Mouse (Mus musculus): ENCODE measurements around the gene Arhgef39. TPM values are rescaled to one million over a fixed set of nuclear protein-coding genes. Genes with fewer than 3 reads are reported as not detected.
A peak's percentile ranks its signal among the peaks of the same experiment; 100 is the strongest.

Arhgef39 gene
- polyA plus RNA-seq, 1 experiment from 2014 or later = 7.0 TPM

DNA sequence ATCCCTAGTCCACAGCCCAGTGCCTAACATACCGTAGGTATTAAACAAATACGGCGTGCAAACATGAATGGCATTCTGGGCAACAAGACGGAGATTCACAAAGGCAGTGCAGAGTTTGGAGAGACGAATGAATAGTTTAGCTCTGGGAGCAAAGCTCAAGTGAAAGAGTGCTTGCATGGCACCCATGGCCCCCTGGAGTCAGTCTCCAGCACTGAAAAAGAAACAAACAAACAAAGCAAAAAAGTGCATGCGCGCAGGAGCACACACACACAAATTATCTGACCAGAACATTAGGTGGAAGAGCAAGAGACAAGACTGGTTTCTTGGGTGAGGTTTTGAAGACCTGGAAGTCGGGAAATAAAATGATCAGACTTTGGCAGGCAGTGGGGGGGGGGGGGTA is 6.6 kb upstream of the Arhgef39 start:
- H3K4me2 ChIP-seq = no peak overlapping the region
- no peaks in the 10 kb centered on the region for H3K36me3 ChIP-seq (replicated peaks)
- H3K4me1 ChIP-seq = peaks cover 10% of the 10 kb centered on the region; the same call in 1 of the 2 replicates
- no peak overlapping the region for H3K4me3 ChIP-seq
- no peak overlapping the region for H3K9ac ChIP-seq
- peaks cover 13% of the 10 kb centered on the region for H3K27me3 ChIP-seq (replicated peaks)
- WGBS = 62% methylated on average over 8 of the region's 8 CpGs
- H3K27ac ChIP-seq = no peak overlapping the region
- ATAC-seq (replicated peaks) = no peak
- no peaks in the 10 kb centered on the region for H3K9me3 ChIP-seq

DNA sequence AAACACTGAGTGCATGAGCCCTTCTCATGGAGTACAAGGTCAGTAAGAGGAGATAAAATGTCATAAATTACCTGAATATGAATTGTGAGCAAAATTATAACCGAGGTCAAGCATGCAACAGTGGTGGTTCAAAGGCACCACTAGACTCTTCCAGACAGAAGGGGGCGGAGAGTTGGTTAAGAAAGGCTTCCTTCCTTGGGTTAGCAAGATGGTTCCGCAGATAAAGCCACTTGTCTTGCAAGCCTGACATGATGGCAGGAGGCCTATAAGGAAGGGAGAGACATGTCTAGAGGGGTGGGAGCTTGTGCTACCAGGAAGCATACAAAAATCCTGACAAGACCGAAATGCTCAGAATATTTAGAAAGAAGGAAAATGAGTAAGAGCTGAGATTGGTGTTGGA is 4.8 kb upstream of the Arhgef39 start:
- H3K4me1 ChIP-seq = peaks cover 16% of the 10 kb centered on the region
- H3K9ac ChIP-seq = no peak overlapping the region
- H3K4me2 ChIP-seq = no peak overlapping the region
- H3K27me3 ChIP-seq (replicated peaks) = peaks cover 13% of the 10 kb centered on the region
- no peaks in the 10 kb centered on the region for H3K9me3 ChIP-seq
- 83% methylated on average over 4 of the region's 4 CpGs for WGBS
- H3K4me3 ChIP-seq = no peak overlapping the region
- H3K36me3 ChIP-seq (replicated peaks) = no peaks in the 10 kb centered on the region
- H3K27ac ChIP-seq = no peak overlapping the region
- ATAC-seq (replicated peaks) = no peak

DNA sequence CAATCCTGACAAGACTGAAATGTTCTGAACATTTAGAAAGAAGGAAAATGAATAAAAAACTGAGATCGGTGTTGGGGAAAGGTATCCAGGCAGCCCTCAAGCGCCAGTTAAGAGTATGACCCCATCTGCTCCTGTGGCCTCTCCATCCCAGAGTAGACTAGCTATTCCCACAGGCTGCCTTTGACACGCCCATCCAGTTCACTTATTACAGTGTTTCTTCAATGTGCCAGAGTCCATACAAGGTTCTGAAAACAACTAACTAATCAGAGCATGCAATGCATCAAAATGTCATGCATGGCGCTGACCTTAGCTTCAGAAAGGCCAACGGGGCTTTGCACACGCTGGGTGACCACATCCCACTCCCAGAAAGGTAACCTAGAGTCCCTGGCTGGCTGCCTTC is 4.0 kb upstream of the Arhgef39 start:
- Histone ChIP-seq H3K27ac (no peak overlapping the region), H3K4me1 (peaks cover 18% of the 10 kb centered on the region), H3K27me3 (replicated peaks) (peaks cover 9% of the 10 kb centered on the region), H3K4me2 (no peak overlapping the region), H3K36me3 (replicated peaks) (no peaks in the 10 kb centered on the region), H3K4me3 (no peak overlapping the region), H3K9ac (no peak overlapping the region), H3K9me3 (no peaks in the 10 kb centered on the region)
- ATAC-seq (replicated peaks) = no peak
- WGBS = 82% methylated on average over 6 of the region's 6 CpGs

DNA sequence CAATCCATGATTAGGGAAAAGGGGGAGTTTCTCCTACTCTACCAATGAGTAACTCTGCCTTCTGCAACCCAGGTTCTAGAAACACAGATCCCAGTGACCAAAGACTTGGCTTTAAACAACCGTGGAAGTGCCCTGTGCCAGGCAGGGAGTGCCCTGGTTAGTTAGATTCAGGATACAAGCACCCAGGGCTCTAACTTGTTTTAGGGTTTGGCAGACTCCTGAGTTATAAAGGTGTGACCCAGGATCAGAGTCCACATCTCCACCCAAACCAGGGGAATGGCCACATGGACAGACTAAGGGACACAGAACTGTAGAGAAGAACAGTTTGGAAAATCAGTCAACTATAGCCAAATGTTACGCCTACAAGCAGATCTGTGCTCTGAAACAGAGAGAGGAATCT is 3.5 kb upstream of the Arhgef39 start:
- H3K4me1 ChIP-seq = peaks cover 13% of the 10 kb centered on the region
- no peak overlapping the region for H3K4me2 ChIP-seq
- no peak for ATAC-seq (replicated peaks)
- H3K4me3 ChIP-seq = no peak overlapping the region
- no peaks in the 10 kb centered on the region for H3K9me3 ChIP-seq
- WGBS = 66% methylated on average over 2 of the region's 2 CpGs
- H3K27me3 ChIP-seq (replicated peaks) = peaks cover 9% of the 10 kb centered on the region
- H3K9ac ChIP-seq = no peak overlapping the region
- no peaks in the 10 kb centered on the region for H3K36me3 ChIP-seq (replicated peaks)
- no peak overlapping the region for H3K27ac ChIP-seq

DNA sequence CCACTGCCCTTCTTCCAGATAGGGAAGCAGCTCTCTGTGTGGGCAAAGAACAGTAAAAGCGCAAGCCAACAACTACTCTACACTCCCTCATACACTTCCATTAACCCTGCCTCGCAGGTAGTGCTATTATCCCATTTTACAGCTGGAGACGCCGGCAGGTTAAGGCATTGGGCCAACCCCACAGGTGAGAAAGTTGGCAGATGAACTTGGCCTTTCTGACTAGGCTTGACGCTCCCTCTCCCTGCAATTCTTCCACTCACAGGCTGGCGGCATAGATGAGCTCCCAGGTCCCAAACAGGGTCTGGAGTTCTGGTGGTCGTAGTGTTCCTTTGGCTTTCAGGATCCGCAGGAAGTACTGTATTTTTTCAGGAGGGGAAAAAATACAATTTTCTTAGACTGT is 512 bp downstream of the Arhgef39 start:
- peaks cover 30% of the 10 kb centered on the region for H3K4me1 ChIP-seq
- peak overlapping the region; percentile 84 for H3K4me2 ChIP-seq
- peak overlapping the region; percentile 53 for H3K4me3 ChIP-seq
- ATAC-seq (replicated peaks) = peak; percentile 32; the same call in 1 of the 2 replicates
- H3K27ac ChIP-seq = no peak overlapping the region
- 0 out of 2 replicates have a peak overlapping the region, but pooled peaks have one; percentile 50 for H3K9ac ChIP-seq
- no peaks in the 10 kb centered on the region for H3K27me3 ChIP-seq (replicated peaks)
- no peaks in the 10 kb centered on the region for H3K9me3 ChIP-seq
- no peaks in the 10 kb centered on the region for H3K36me3 ChIP-seq (replicated peaks)
- WGBS = 16% methylated on average over 8 of the region's 8 CpGs

DNA sequence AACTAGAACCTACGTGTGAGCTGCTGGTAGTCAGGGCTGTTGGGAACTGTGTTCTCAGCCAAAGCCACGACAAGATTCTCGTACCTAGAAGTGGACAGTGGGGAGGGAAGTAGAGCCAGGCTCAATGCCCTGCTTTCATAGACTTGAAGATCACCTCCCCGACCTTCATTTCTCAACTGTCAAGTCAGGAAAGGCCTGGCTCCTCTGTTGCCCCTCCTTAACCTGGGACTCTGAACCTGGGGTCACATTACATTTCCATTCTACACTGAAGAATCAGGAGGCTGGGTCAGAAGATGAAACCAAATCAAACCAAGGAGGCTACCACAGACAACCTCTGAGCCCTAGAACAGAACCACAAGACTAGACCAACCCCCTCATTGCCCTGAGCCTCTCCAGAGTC is 1.5 kb downstream of the Arhgef39 start:
- Histone ChIP-seq H3K27ac (no peak overlapping the region), H3K4me2 (no peak overlapping the region), H3K9me3 (no peaks in the 10 kb centered on the region), H3K4me1 (peaks cover 32% of the 10 kb centered on the region), H3K9ac (no peak overlapping the region), H3K36me3 (replicated peaks) (no peaks in the 10 kb centered on the region), H3K4me3 (no peak overlapping the region), H3K27me3 (replicated peaks) (no peaks in the 10 kb centered on the region)
- WGBS = 88% methylated on average over 4 of the region's 4 CpGs
- ATAC-seq (replicated peaks) = no peak

DNA sequence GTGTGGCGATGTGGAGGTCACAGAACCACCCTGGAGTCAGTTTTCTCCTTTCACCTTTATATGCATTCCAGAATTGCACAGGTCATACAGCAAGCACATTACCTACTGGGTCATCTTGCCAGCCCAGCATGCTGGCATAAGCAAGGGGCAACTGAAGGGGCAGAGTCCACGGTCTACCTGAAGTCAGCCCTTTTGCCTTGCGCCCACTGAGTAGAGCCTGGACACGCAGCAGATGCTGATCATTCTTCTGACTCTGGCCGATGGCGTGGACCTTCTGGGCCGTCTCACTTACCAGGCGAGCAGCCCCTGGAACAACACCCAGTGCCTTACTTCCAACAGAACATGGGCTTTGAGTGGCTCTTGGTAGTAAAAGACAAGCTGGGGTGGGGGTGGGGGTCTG is 2.1 kb downstream of the Arhgef39 start:
- Histone ChIP-seq H3K9ac (no peak overlapping the region), H3K9me3 (no peaks in the 10 kb centered on the region), H3K4me1 (peaks cover 32% of the 10 kb centered on the region), H3K36me3 (replicated peaks) (no peaks in the 10 kb centered on the region), H3K4me2 (no peak overlapping the region), H3K27ac (no peak overlapping the region), H3K4me3 (no peak overlapping the region), H3K27me3 (replicated peaks) (no peaks in the 10 kb centered on the region)
- WGBS = 96% methylated on average over 8 of the region's 8 CpGs
- ATAC-seq (replicated peaks) = no peak

DNA sequence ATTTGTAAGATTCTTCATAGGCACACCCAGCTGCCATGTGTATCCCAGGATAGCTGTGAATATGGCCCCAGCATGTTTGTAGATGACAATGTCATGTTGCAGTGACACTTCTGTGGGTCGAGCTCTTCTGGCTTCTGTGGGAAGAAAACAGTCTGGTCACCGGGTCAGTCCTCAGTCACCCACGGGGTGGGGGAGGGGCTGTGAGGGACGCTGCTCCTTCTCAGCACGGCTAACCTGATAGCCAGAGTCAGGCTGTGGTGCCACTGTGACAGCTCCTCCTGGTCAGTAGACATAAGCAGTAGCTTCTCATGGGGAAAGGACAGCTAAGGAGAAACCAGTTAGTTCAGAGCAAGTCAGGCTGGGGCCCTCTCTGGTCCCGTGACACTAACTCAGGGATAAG is 2.9 kb downstream of the Arhgef39 start:
- H3K27me3 ChIP-seq (replicated peaks) = no peaks in the 10 kb centered on the region
- H3K9me3 ChIP-seq = no peaks in the 10 kb centered on the region
- no peak overlapping the region for H3K27ac ChIP-seq
- no peak for ATAC-seq (replicated peaks)
- no peak overlapping the region for H3K9ac ChIP-seq
- H3K4me3 ChIP-seq = no peak overlapping the region
- no peaks in the 10 kb centered on the region for H3K36me3 ChIP-seq (replicated peaks)
- 46% methylated on average over 6 of the region's 6 CpGs for WGBS
- no peak overlapping the region for H3K4me2 ChIP-seq
- H3K4me1 ChIP-seq = peaks cover 34% of the 10 kb centered on the region

DNA sequence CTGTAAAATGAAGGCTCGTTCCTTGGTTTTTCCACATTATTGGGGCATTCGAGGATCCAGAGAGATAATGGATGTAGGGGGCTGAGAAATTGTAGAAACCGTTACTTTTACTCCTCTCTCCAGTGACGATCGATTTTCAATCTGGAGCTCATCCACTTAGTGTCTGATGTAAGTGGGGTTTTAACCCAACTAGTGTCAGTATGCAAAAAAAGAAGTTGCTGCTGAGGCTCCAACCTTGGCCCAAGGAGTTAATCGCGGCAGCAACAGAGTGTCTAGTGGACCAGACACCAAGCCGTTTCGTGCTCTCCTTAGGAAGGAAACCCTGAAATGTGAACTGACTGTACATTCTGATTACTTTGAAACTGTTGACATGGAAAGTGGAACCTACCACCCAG is 5.7 kb downstream of the Arhgef39 start:
- Histone ChIP-seq H3K4me3 (peak overlapping the region; percentile 84), H3K9me3 (no peaks in the 10 kb centered on the region), H3K4me2 (peak overlapping the region; percentile 59), H3K9ac (peak overlapping the region; percentile 84), H3K4me1 (peaks cover 24% of the 10 kb centered on the region), H3K36me3 (replicated peaks) (no peaks in the 10 kb centered on the region), H3K27ac (peak overlapping the region; percentile 94), H3K27me3 (replicated peaks) (no peaks in the 10 kb centered on the region)
- ATAC-seq (replicated peaks) = no peak
- 1% methylated on average over 9 of the region's 9 CpGs for WGBS

DNA sequence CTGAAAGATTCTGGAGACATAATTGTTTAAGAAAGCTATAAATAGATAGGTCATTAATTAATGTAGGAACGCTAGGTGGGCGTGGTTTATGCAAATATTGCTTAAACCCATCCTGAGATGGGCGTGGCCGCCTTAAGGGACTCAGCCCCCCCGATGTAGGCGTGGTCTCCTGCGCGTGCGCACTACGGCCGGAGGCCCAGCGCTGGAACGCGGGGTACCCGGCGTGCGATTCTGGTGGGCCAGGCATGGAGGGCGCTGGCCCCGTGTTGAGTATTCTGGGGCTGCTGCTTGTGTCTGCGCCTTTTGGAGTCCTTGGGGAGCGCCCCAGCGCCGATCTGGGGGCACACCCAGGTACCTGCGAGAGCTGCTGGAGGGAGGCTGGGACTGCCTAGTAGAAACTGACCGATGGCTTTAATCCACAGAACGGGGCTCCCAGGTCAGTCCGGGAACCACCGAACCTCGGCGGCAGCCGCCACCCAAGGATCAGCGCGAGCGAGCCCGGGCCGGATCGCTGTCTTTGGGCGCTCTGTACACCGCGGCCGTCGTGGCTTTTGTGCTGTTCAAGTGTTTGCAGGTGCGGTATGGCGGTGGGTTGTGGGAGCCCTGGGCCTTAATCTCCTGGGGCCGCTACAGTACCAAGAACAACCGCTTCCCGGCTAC is 6.2 kb downstream of the Arhgef39 start:
- peak; percentile 93 for ATAC-seq (replicated peaks)
- H3K4me2 ChIP-seq = peak overlapping the region; percentile 59
- no peaks in the 10 kb centered on the region for H3K9me3 ChIP-seq
- H3K36me3 ChIP-seq (replicated peaks) = no peaks in the 10 kb centered on the region
- under 1% methylated on average over 47 of the region's 47 CpGs for WGBS
- H3K4me3 ChIP-seq = peak overlapping the region; percentile 84
- H3K9ac ChIP-seq = peak overlapping the region; percentile 84
- H3K27ac ChIP-seq = peak overlapping the region; percentile 94
- peaks cover 21% of the 10 kb centered on the region for H3K4me1 ChIP-seq
- H3K27me3 ChIP-seq (replicated peaks) = no peaks in the 10 kb centered on the region

DNA sequence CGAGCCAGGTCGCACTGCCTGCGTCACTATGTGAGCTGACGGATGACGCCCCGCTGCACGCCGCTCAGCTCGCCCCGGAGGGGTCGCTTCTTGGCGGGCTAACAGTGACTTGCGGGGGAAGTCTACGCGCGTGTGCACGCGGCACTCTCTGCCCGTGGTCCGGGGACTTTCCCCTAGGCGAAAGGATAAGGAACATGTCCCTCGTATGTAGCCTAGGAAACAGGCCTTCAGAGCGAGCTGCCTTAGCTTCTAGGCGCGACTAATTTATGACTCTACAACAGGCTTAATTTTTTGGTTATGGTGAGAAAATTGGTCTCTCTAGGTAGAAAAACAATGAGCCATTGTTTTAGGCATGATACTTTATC is 6.7 kb downstream of the Arhgef39 start, which contains the start of gene Ccdc107:
Gene Ccdc107 (plus strand): TSS at position 80 of the 365 bp plus-strand sequence.
- WGBS = 0% methylated on average over 25 of the region's 25 CpGs
- no peaks in the 10 kb centered on the region for H3K27me3 ChIP-seq (replicated peaks)
- peak within 1 kb of the TSS; percentile 94 for H3K27ac ChIP-seq
- peaks cover 21% of the 10 kb centered on the region for H3K4me1 ChIP-seq
- H3K4me3 ChIP-seq = peak within 1 kb of the TSS; percentile 84
- peak; percentile 98 for ATAC-seq (replicated peaks)
- H3K4me2 ChIP-seq = peak within 1 kb of the TSS; percentile 59
- no peaks in the 10 kb centered on the region for H3K36me3 ChIP-seq (replicated peaks)
- no peaks in the 10 kb centered on the region for H3K9me3 ChIP-seq
- H3K9ac ChIP-seq = peak within 1 kb of the TSS; percentile 84

DNA sequence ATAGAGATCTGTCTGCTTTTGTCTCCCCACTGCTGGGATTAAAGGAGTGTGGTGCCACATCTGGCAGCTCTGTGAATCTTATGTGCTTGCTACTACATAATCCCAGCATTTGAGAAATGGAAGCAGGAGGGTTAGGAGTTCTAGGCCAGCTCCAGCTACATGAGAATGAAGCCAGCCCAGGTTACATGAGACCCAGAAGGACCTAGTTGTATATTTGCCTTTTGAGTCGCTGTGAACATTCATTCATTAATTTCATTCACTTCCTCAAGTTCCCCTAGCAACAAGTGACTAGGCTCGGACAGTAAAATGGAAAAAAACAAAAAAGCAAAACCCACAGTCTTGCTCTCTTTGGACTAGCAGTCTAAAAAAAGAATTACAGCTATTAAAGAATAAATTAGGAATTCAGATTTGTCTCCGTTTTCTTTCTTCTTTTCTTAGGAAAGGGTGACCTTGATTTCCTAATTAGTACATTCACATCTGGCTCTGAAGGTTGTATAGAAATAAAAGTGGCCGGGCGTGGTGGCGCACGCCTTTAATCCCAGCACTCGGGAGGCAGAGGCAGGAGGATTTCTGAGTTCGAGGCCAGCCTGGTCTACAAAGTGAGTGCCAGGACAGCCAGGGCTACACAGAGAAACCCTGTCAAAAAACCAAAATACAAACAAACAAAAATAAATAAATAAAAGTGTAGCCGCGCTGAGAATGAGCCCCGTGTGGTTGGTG is 7.2 kb downstream of the Arhgef39 start:
- H3K27ac ChIP-seq = peak overlapping the region; percentile 94
- H3K4me1 ChIP-seq = peaks cover 21% of the 10 kb centered on the region
- H3K36me3 ChIP-seq (replicated peaks) = no peaks in the 10 kb centered on the region
- H3K27me3 ChIP-seq (replicated peaks) = no peaks in the 10 kb centered on the region
- H3K4me3 ChIP-seq = peak overlapping the region; percentile 84
- H3K9ac ChIP-seq = no peak overlapping the region
- H3K9me3 ChIP-seq = no peaks in the 10 kb centered on the region
- WGBS = 38% methylated on average over 12 of the region's 12 CpGs
- peak overlapping the region; percentile 59 for H3K4me2 ChIP-seq
- ATAC-seq (replicated peaks) = no peak

DNA sequence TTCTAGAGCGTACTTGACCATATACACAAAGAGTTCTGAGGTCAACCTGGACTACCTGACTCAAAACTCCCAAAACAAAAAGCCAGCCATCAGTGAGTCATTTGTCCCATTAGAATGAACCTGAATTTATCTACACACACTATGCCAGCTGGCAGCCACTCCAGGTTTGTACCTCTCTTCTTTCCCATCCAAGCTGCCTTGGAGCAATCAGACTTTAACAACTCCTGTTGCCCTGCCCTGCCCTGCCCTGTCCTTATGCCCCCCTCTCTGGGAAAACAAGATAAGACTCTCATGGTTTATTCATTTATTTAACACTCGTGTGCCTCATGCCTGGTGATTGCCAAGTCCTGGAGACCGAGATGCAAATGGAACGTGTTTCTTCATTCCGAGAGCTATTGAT is 8.7 kb downstream of the Arhgef39 start:
- 69% methylated on average over 5 of the region's 5 CpGs for WGBS
- Histone ChIP-seq H3K9me3 (no peaks in the 10 kb centered on the region), H3K36me3 (replicated peaks) (no peaks in the 10 kb centered on the region), H3K27ac (no peak overlapping the region), H3K27me3 (replicated peaks) (no peaks in the 10 kb centered on the region), H3K4me3 (no peak overlapping the region), H3K4me1 (peaks cover 21% of the 10 kb centered on the region), H3K9ac (no peak overlapping the region), H3K4me2 (no peak overlapping the region)
- ATAC-seq (replicated peaks) = no peak

Measured in midbrain, embryonic 15.5 days (tissue).